Mouse (Mus musculus): ENCODE results near the gene Srgn.

- TF ChIP-seq GATA1 (IDR thresholded peaks at IDR 0.05; ENCODE audit: low read length) (no peak), TAL1 (IDR thresholded peaks at IDR 0.05; ENCODE audit: low read length) (no peak)
These were observed 14.4 kb downstream of the Srgn start for GRCm38 (mm10) chr10:62512855-62513254.

Measured in erythroblast, embryonic 14.5 days (primary cell).